Comparison of ENCODE assay signal across 8 mouse cellular contexts in the genomic region with DNA sequence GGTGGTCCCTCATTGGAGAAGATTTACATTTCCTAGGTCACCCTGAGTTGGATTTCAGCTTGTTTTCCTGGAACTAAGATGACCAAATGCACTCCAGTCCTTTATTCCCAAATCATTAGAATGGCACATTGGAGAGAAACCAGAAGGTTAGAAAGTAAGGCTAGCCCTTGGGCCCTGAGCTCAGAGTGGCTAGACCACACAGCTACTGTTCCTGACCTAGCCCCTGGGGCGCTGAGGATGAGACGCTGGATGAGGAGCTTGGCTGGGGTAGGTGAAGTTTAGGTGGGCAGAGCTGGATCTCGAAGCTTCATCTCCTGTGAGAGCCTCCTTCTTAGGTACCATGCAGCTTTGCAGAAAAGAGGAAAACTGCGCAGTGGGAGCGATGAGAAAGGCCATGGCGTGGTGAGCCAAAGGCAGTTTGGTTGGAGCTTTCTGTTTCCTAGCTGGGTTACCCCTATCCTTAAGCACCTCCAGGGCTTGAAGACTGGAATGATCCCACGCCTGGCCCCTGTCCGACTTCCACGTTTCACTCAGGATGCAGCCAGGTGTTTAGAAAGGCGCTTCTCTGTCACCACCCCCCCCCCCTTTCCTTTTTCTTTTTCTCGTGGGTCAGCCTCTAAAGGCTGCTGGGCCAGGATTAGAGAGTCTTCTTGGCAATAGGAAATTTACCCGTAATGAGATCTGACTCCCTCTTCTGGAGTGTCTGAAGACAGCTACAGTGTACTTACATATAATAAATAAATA. TPM values are rescaled to one million over a fixed set of nuclear protein-coding genes. Genes with fewer than 3 reads are reported as not detected.
A peak's percentile ranks its signal among the peaks of the same experiment; 100 is the strongest.
DNase-seq lines count a peak whose midpoint lies in the region; ATAC-seq lines count a peak whose summit lies in the region.

No protein-coding gene starts in this region.

- H3K27ac ChIP-seq in heart, embryonic 15.5 days, result no peak overlapping the region
- H3K27ac ChIP-seq in forebrain, embryonic 11.5 days (ENCODE audit: low read depth, low read length), result no peak overlapping the region
- no peak overlapping the region for H3K27ac ChIP-seq in limb, embryonic 13.5 days

- H3K36me3 ChIP-seq in heart, embryonic 15.5 days, result no peaks in the 10 kb centered on the region
- H3K36me3 ChIP-seq in forebrain, embryonic 11.5 days (ENCODE audit: control insufficient read depth, insufficient read depth, low read length), result no peaks in the 10 kb centered on the region
- H3K36me3 ChIP-seq in limb, embryonic 13.5 days, result no peaks in the 10 kb centered on the region

- no peak overlapping the region for H3K9ac ChIP-seq in heart, embryonic 15.5 days
- no peak overlapping the region for H3K9ac ChIP-seq in forebrain, embryonic 11.5 days (ENCODE audit: low read length)
- peak overlapping the region; percentile 27; the same call in 1 of the 2 replicates for H3K9ac ChIP-seq in limb, embryonic 13.5 days

- peak overlapping the region; percentile 40 for H3K4me2 ChIP-seq in heart, embryonic 15.5 days
- no peak overlapping the region for H3K4me2 ChIP-seq in forebrain, embryonic 11.5 days (ENCODE audit: low read depth, low read length, severe bottlenecking)
- H3K4me2 ChIP-seq in limb, embryonic 13.5 days (replicated peaks), result peak overlapping the region; percentile 38

- no peaks in the 10 kb centered on the region; the same call in 1 of the 2 replicates for H3K27me3 ChIP-seq in heart, embryonic 15.5 days
- H3K27me3 ChIP-seq in forebrain, embryonic 11.5 days (ENCODE audit: control insufficient read depth, insufficient read depth, low read length), result no peaks in the 10 kb centered on the region
- H3K27me3 ChIP-seq in limb, embryonic 13.5 days, result peaks cover 7% of the 10 kb centered on the region; the same call in 1 of the 2 replicates

- no peak for DNase-seq in heart, postnatal 25 days (ENCODE audit: low spot score)
- DNase-seq in NIH3T3 (ENCODE audit: low read depth), result peak; percentile 12
- no peak for DNase-seq in forebrain, embryonic 11.5 days (ENCODE audit: low spot score)
- DNase-seq in thymus, postnatal 25 days, result no peak
- no peak for DNase-seq in spleen, postnatal 36 days (ENCODE audit: low spot score in 2 of 2)

- no peaks in the 10 kb centered on the region for H3K9me3 ChIP-seq in heart, embryonic 15.5 days (replicated peaks)
- H3K9me3 ChIP-seq in forebrain, embryonic 11.5 days (ENCODE audit: control insufficient read depth, low read length), result no peaks in the 10 kb centered on the region
- H3K9me3 ChIP-seq in limb, embryonic 13.5 days, result no peaks in the 10 kb centered on the region

- no peak overlapping the region for H3K4me3 ChIP-seq in heart, embryonic 15.5 days
- no peak overlapping the region for H3K4me3 ChIP-seq in forebrain, embryonic 11.5 days (ENCODE audit: low read depth, low read length)
- H3K4me3 ChIP-seq in limb, embryonic 13.5 days, result no peak overlapping the region

- intact Hi-C loops in heart, postnatal 25 days (cut with DNase I), result no loop called here

- no peak for ATAC-seq in heart, embryonic 15.5 days (replicated peaks; ENCODE audit: insufficient number of reproducible peaks, insufficient read depth, low FRiP score, low read depth)
- peak; percentile 31 for ATAC-seq in forebrain, embryonic 11.5 days (replicated peaks; ENCODE audit: low FRiP score)
- peak; percentile 18; the same call in 1 of the 2 replicates for ATAC-seq in limb, embryonic 13.5 days (ENCODE audit: low FRiP score, low read depth)
- no peak for ATAC-seq in megakaryocyte progenitor cell, adult 5-6 weeks (replicated peaks; ENCODE audit: poor library complexity)

- H3K4me1 ChIP-seq in heart, embryonic 15.5 days (replicated peaks), result peaks cover 4% of the 10 kb centered on the region
- no peaks in the 10 kb centered on the region for H3K4me1 ChIP-seq in forebrain, embryonic 11.5 days (replicated peaks; ENCODE audit: control insufficient read depth, insufficient read depth, low read length)
- H3K4me1 ChIP-seq in limb, embryonic 13.5 days, result no peaks in the 10 kb centered on the region

- 43% methylated on average over 12 of the region's 12 CpGs for WGBS in heart, embryonic 15.5 days
- WGBS in forebrain, embryonic 11.5 days, result 53% methylated on average over 12 of the region's 12 CpGs
- WGBS in limb, embryonic 13.5 days, result 48% methylated on average over 12 of the region's 12 CpGs

RNA-seq across cellular contexts. Expression of gene Api5, which starts 27.4 kb away (rescaled TPM):
- polyA plus RNA-seq in heart, embryonic 15.5 days (2015; fragmentation: Nextera tagmentation; extraction: Ambion mirVana), result 70.0 and 84.7 TPM in 2 replicates
- total RNA-seq in heart, postnatal 25 days (2021), result 10 to 100 TPM; 28.8 to 32.0 TPM
- 249 and 252 TPM in 2 replicates for polyA plus RNA-seq in forebrain, embryonic 11.5 days (2014; fragmentation: Nextera tagmentation; extraction: Ambion mirVana)
- 155 and 165 TPM in 2 replicates for polyA plus RNA-seq in limb, embryonic 13.5 days (2015; fragmentation: Nextera tagmentation; extraction: Ambion mirVana)
- 167 and 178 TPM in 2 replicates for total RNA-seq in megakaryocyte progenitor cell, adult 5-6 weeks (2015)
- 158 and 171 TPM in 2 replicates for total RNA-seq in megakaryocyte progenitor cell, adult 5-6 weeks (2017)

RNA-seq across cellular contexts. Expression of gene Ttc17, which starts 58.8 kb away (rescaled TPM):
- polyA plus RNA-seq in heart, embryonic 15.5 days (2015; fragmentation: Nextera tagmentation; extraction: Ambion mirVana), result 14.6 and 16.0 TPM in 2 replicates
- total RNA-seq in heart, postnatal 25 days (2021), result 10 to 100 TPM; 29.0 to 35.1 TPM
- 15.1 and 15.4 TPM in 2 replicates for polyA plus RNA-seq in forebrain, embryonic 11.5 days (2014; fragmentation: Nextera tagmentation; extraction: Ambion mirVana)
- polyA plus RNA-seq in limb, embryonic 13.5 days (2015; fragmentation: Nextera tagmentation; extraction: Ambion mirVana), result 15.7 and 20.0 TPM in 2 replicates
- total RNA-seq in megakaryocyte progenitor cell, adult 5-6 weeks (2015), result 19.7 and 29.7 TPM in 2 replicates
- total RNA-seq in megakaryocyte progenitor cell, adult 5-6 weeks (2017), result 25.5 and 27.3 TPM in 2 replicates

Comparison
In these comparisons a context has a peak if more than half of its experiments do, and no peak if none do; other contexts are left out.
1. ATAC-seq: peak in forebrain, embryonic 11.5 days (single experiment) and limb, embryonic 13.5 days (single experiment); none in heart, embryonic 15.5 days (single experiment) and megakaryocyte progenitor cell, adult 5-6 weeks (single experiment).